Mouse (Mus musculus) neural tube, embryonic 14.5 days (tissue): ENCODE data around the gene Dph5. TPM values are rescaled to one million over a fixed set of nuclear protein-coding genes. Genes with fewer than 3 reads are reported as not detected.

Experiments
- ATAC-seq: fragments of 200-750 bp; cut with Nextera tagmentation; 2 replicates; pipeline ENCODE4 v1.8.0; 2017; ENCODE audit warnings: low read depth, mild to moderate bottlenecking, moderate TSS enrichment, moderate library complexity
- H3K27ac ChIP-seq: fragments of 300-500 bp; sonication (generic); 2 replicates; pipeline ENCODE4 v1.5.1; 2014; ENCODE audit warnings: low read depth, mild to moderate bottlenecking, control low read depth, low read length, moderate library complexity, mixed read lengths
- H3K27me3 ChIP-seq: fragments of 300-500 bp; sonication (generic); 2 replicates; pipeline ENCODE4 v1.6.1; 2014; ENCODE audit warnings: low read length; ENCODE audit not compliant: control insufficient read depth, insufficient read depth
- H3K36me3 ChIP-seq: fragments of 300-500 bp; sonication (generic); 2 replicates; pipeline ENCODE4 v1.6.1; 2014; ENCODE audit warnings: low read length, mixed read lengths; ENCODE audit not compliant: control insufficient read depth, insufficient read depth
- H3K4me1 ChIP-seq: fragments of 300-500 bp; sonication (generic); 2 replicates; pipeline ENCODE4 v1.6.1; 2014; ENCODE audit warnings: low read length; ENCODE audit not compliant: control insufficient read depth, insufficient read depth
- H3K4me2 ChIP-seq: fragments of 300-500 bp; sonication (generic); 2 replicates; pipeline ENCODE4 v1.6.1; 2014; ENCODE audit warnings: mild to moderate bottlenecking, low read depth, low read length, control low read depth
- H3K4me3 ChIP-seq: fragments of 300-500 bp; sonication (generic); 2 replicates; pipeline ENCODE4 v1.5.1; 2014; ENCODE audit warnings: low read depth, low read length, control low read depth, mixed read lengths
- H3K9ac ChIP-seq: fragments of 300-500 bp; sonication (generic); replicated peaks from 2 replicates; pipeline ENCODE4 v1.6.1; 2014; ENCODE audit warnings: low read depth, mild to moderate bottlenecking, control low read depth, low read length, mixed read lengths
- H3K9me3 ChIP-seq: fragments of 300-500 bp; sonication (generic); 2 replicates; pipeline ENCODE4 v1.6.1; 2016; ENCODE audit warnings: low read length; ENCODE audit not compliant: control insufficient read depth
- WGBS: fragments of 180-500 bp; shearing (Covaris S2); extraction: QIAGEN DNeasy Blood & Tissue Kit; methylation state at CpG from one replicate; pipeline ENCODE4 v1.1.7; 2014; 5-methylcytosine and 5-hydroxymethylcytosine counted together
- polyA plus RNA-seq: library from polyadenylated mRNA; unstranded; fragments of >200 nt; fragmentation: Nextera tagmentation; extraction: Ambion mirVana; gene quantifications from 2 replicates; pipeline ENCODE4 v1.2.1, GENCODE M21; 2014

The Dph5 gene
- polyA plus RNA-seq, 1 experiment from 2014 or later: 33.0 TPM

GRCm38 (mm10) chr3:115953088-115953487, 65.5 kb downstream of the Dph5 start:
- no peak overlapping the region for H3K4me3 ChIP-seq
- H3K9me3 ChIP-seq: no peaks in the 10 kb centered on the region
- WGBS: 83% methylated on average over 3 of the region's 3 CpGs

GRCm38 (mm10) chr3:115957223-115957622, 69.6 kb downstream of the Dph5 start:
- no peak overlapping the region for H3K4me3 ChIP-seq
- no peaks in the 10 kb centered on the region for H3K27me3 ChIP-seq
- ATAC-seq: no peak
- H3K4me2 ChIP-seq: no peak overlapping the region
- WGBS: 97% methylated on average over 7 of the region's 7 CpGs
- H3K9me3 ChIP-seq: no peaks in the 10 kb centered on the region
- no peak overlapping the region for H3K27ac ChIP-seq
- no peaks in the 10 kb centered on the region for H3K4me1 ChIP-seq
- no peak overlapping the region for H3K9ac ChIP-seq
- peaks cover 12% of the 10 kb centered on the region; the same call in 1 of the 2 replicates for H3K36me3 ChIP-seq

More at GRCm38 (mm10) chr3:115953088-115953487, 65.5 kb downstream of the Dph5 start:
- Histone ChIP-seq H3K27me3 (no peaks in the 10 kb centered on the region), H3K4me1 (no peaks in the 10 kb centered on the region), H3K4me2 (no peak overlapping the region), H3K9ac (no peak overlapping the region), H3K36me3 (peaks cover 14% of the 10 kb centered on the region; the same call in 1 of the 2 replicates), H3K27ac (no peak overlapping the region)
- ATAC-seq: no peak

- Histone ChIP-seq H3K4me3 (no peak overlapping the region), H3K4me1 (no peaks in the 10 kb centered on the region), H3K36me3 (peaks cover 6% of the 10 kb centered on the region; the same call in 1 of the 2 replicates), H3K27ac (no peak overlapping the region), H3K9me3 (no peaks in the 10 kb centered on the region), H3K27me3 (no peaks in the 10 kb centered on the region), H3K4me2 (no peak overlapping the region), H3K9ac (no peak overlapping the region)
- no peak for ATAC-seq
- WGBS: 86% methylated on average over 11 of the region's 11 CpGs
Measured at GRCm38 (mm10) chr3:115961311-115962027, 73.8 kb downstream of the Dph5 start.

DNA sequence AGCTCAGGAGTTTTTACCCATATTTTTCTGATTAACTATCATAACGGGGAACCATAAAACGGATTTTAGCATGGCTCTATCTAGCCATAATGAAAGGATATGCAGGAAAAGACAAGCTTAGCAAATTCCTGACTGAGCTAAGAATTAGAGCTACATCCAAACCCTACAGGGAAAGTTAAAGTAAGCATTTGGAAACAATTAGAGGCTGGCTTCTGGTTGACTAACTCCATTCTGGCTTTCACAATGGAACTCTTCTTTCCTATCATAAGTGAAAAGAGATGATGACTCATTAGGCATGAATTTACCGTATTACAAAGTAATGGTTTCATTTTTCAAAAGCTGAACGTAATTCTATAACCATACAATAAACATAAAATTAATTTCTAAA, 74.4 kb downstream of the Dph5 start:
- no peak overlapping the region for H3K4me2 ChIP-seq
- H3K4me3 ChIP-seq: no peak overlapping the region
- no peaks in the 10 kb centered on the region for H3K27me3 ChIP-seq
- no peak overlapping the region for H3K27ac ChIP-seq
- no peak for ATAC-seq
- H3K4me1 ChIP-seq: no peaks in the 10 kb centered on the region
- no peak overlapping the region for H3K9ac ChIP-seq
- no peaks in the 10 kb centered on the region for H3K9me3 ChIP-seq
- H3K36me3 ChIP-seq: peaks cover 6% of the 10 kb centered on the region; the same call in 1 of the 2 replicates
- WGBS: 74% methylated on average over 4 of the region's 4 CpGs

DNA sequence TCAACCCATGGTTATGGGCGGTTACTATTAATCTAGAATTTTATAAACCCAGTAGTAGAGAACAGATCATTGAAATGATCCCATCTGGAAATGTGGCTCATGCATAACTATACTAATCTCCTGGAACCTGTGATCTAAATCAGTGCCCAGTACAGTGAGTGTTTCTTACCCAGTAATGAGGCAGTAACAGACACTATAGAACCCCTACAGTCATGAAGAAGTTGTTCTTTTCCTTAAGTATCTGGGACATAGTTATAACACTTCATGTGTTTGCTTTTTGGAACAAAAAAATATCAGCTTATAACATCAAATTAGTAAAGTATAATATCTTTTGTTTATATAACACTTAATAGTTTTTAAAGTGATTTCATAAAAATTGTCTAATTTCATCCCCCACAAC, 76.0 kb downstream of the Dph5 start:
- H3K9me3 ChIP-seq: no peaks in the 10 kb centered on the region
- no peak for ATAC-seq
- H3K4me1 ChIP-seq: no peaks in the 10 kb centered on the region
- H3K4me3 ChIP-seq: no peak overlapping the region
- H3K36me3 ChIP-seq: peaks cover 2% of the 10 kb centered on the region; the same call in 1 of the 2 replicates
- no peaks in the 10 kb centered on the region for H3K27me3 ChIP-seq
- H3K27ac ChIP-seq: no peak overlapping the region
- H3K4me2 ChIP-seq: no peak overlapping the region
- no peak overlapping the region for H3K9ac ChIP-seq
- 100% methylated on average over 1 of the region's 1 CpGs for WGBS

DNA sequence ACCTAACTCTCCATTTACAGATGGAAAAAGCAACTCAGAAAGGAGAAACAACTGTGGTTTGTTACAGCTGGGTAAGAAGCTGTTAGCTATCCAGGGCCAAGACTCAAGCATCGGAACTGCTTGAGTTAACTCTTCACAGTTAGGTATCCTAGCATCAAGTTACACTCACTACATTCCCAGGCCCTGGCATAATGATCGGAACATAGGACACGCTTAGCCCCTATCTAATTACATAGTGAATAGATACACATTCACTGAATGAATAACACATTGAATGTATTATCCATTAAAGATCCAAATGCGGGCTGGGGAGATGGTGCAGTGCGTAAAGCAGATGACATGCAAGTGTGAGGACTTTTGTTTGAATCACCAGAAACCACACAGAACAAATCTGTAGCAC, 76.4 kb downstream of the Dph5 start:
- H3K36me3 ChIP-seq: peaks cover 2% of the 10 kb centered on the region; the same call in 1 of the 2 replicates
- H3K4me1 ChIP-seq: no peaks in the 10 kb centered on the region
- no peak overlapping the region for H3K4me3 ChIP-seq
- WGBS: 63% methylated on average over 5 of the region's 5 CpGs
- ATAC-seq: no peak
- H3K9ac ChIP-seq: no peak overlapping the region
- no peak overlapping the region for H3K4me2 ChIP-seq
- H3K27me3 ChIP-seq: no peaks in the 10 kb centered on the region
- H3K9me3 ChIP-seq: no peaks in the 10 kb centered on the region
- no peak overlapping the region for H3K27ac ChIP-seq

DNA sequence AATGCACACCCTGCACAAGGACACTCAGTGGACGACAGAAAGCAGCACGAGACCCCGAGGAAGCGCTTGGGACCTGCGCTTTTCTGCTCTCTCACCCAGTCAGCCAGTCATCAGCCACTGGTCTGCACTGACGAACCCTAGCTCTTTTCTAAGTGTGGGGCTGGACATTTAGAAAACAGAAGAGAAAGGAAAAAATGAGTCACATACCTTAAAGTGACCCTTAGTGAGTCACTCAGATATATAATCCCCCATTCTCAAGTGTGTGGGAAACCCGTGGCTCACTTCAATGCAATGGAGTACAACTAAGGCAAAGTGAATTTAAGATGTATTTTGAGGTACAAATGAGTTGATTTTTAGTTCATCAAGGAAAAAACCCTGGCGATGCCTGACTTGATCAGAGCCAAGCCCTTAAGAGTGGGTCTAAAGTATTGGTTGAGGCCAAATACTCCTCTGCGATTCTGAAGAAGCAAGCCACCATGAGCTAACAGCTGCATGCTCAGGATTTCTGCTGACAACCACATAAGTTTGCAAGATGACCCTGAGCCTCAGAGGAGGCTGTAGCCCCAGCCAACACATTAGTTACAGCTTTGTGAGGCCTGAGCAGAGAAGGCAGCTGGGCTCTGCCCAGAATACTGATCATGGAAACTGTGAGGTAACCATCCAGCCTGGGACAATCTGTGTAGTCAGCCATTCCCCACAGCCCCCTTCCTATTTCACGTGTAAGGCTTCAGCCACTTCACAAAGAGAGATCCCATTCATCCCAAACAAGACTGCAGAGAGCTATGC, 81.3 kb downstream of the Dph5 start:
- Histone ChIP-seq H3K9ac (no peak overlapping the region), H3K9me3 (no peaks in the 10 kb centered on the region), H3K4me2 (no peak overlapping the region), H3K4me3 (no peak overlapping the region), H3K27ac (no peak overlapping the region), H3K4me1 (no peaks in the 10 kb centered on the region), H3K27me3 (no peaks in the 10 kb centered on the region), H3K36me3 (0 out of 2 replicates have a peak, but pooled peaks cover 7% of the 10 kb centered on the region)
- 78% methylated on average over 10 of the region's 10 CpGs for WGBS
- ATAC-seq: peak; percentile 84; the same call in 1 of the 2 replicates

DNA sequence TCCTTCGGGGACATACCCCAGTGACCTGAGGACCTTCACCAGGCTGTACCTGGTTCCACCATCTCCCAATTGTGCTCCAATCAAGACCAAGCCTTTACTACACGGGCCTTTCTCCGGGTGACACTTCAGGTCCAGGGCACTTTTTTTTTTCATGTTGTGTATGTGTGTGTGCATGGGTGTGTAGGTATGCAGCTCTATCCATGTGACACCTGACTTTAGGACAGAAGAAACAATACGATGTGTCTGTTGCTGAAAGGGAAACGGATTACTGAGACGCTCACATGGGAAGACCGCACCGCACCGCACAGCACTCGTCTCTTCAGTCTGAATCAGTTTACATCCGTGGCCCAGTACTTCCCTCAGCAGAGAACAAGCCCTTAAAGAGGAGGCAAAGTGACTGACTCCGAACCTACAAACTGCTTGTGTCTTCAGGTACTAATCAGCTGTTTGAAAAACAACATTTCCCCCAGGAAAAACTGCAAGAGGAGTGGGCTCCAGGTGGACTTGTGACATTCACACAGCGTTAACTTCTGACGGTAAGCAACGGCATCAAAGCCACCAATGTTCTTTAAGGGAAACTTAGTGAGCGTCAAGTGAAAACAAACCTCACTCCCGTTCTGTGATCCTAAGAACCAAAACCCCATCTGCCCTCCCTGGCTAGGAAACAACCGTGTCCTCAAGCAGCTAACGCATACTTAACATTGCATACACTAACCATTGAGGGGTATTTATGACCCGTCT, 83.6 kb downstream of the Dph5 start:
- 93% methylated on average over 20 of the region's 20 CpGs for WGBS
- Histone ChIP-seq H3K4me3 (no peak overlapping the region), H3K9me3 (no peaks in the 10 kb centered on the region), H3K27me3 (no peaks in the 10 kb centered on the region), H3K27ac (no peak overlapping the region), H3K9ac (no peak overlapping the region), H3K36me3 (0 out of 2 replicates have a peak, but pooled peaks cover 7% of the 10 kb centered on the region), H3K4me1 (no peaks in the 10 kb centered on the region), H3K4me2 (no peak overlapping the region)
- no peak for ATAC-seq
